Mouse (Mus musculus) embryonic stem cell, embryonic (primary cell): ENCODE data around the gene Wdr54.

Source experiments
- CTCF ChIA-PET, 4 experiments: fragments of 300-600 bp in 2 of 4; fragments of 350-600 bp in 2 of 4; sonication (Branson Sonifier 250); formaldehyde crosslinking; loops; one replicate each; lab custom pipeline; 2022; ENCODE audit warnings: inconsistent platforms in 2 of 4; lab: Charles Lee
- POLR2A ChIA-PET, 4 experiments: fragments of 300-600 bp in 2 of 4; fragments of 350-600 bp in 2 of 4; sonication (Branson Sonifier 250); formaldehyde crosslinking; loops; one replicate each; lab custom pipeline; 2022; ENCODE audit warnings: antibody characterized with exemption in 4 of 4, inconsistent platforms in 1 of 4; lab: Charles Lee

Gene Wdr54

DNA sequence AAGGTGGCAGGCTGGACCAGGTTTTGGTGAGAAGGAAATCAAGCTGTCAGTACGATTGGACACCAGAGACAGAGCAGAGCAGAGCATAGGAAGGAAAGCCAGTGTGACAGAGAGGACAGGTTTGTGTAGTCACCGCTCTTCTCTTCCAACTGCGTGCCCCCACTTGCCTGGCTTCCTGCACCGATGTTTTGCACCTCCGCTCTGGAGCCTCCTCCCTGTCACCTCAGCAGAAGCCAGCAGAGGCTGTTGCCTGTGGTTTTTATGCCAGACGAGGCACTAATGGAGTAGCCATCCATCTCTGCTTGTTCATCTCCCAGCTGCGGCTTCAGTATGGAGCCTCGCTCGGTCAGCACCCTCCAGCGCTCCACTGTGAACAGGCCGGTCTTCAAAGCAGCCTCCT lies 13.3 kb downstream of the Wdr54 start:
- CTCF ChIA-PET, result interaction anchor here in 3 of 4 experiments (0.6 to 1.8 kb wide), 11 partner anchors 9 to 225 kb away, joined by 3 to 9 read pairs (median 4); partner anchors contain the start of genes 1700003E16Rik (in 1 of the 3), Ccdc142 (in 1 of the 3), Gm42688 (in 1 of the 3) and Wbp1 (in 1 of the 3)
- POLR2A ChIA-PET, result interaction anchor here (0.5 to 4.8 kb wide), 35 partner anchors 8 to 340 kb away, joined by 3 to 26 read pairs (median 4); partner anchors contain the start of genes Wbp1 (in 3 of the 4), 1700003E16Rik (in 2 of the 4), Ccdc142 (in 2 of the 4) and Gm42688 (in 2 of the 4)

DNA sequence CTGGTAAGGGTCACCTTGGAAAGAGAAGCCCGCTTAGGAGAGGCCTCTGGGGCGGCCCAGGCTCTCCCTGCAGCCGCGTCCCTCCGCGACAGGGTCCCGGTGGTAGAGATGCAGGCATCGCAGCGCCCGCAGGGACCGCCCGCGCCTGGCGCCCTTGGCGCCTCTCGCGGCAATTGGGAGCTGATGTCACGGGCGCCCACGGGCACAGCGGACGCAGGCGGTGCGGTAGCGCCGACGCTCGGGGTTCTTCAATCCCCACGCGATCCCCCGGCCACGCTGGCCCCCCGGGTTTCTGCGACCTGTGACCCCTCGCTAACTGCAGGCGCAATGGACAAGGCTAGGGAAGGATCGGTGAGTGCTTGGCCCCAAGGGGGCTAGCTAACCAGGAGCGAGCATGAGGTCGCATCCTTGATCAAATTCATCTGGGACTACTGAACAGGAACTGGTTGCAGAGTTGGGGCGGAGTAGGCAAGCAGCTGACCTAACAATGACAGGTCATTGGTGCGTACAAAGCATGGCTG lies 13.9 kb downstream of the Wdr54 start:
- ChIA-PET POLR2A (interaction anchor here (0.5 to 3.4 kb wide), 32 partner anchors 9 to 268 kb away, joined by 3 to 26 read pairs (median 4); partner anchors contain the start of genes 1700003E16Rik (in 2 of the 4), Ccdc142 (in 2 of the 4), Gm42688 (in 2 of the 4) and Ino80b (in 2 of the 4)), CTCF (interaction anchor here (0.5 to 1.8 kb wide), 10 partner anchors 10 to 315 kb away, joined by 3 to 9 read pairs (median 4); partner anchors contain the start of genes 1700003E16Rik (in 1 of the 4), Ccdc142 (in 1 of the 4), Gm42688 (in 1 of the 4) and Wbp1 (in 1 of the 4))

DNA sequence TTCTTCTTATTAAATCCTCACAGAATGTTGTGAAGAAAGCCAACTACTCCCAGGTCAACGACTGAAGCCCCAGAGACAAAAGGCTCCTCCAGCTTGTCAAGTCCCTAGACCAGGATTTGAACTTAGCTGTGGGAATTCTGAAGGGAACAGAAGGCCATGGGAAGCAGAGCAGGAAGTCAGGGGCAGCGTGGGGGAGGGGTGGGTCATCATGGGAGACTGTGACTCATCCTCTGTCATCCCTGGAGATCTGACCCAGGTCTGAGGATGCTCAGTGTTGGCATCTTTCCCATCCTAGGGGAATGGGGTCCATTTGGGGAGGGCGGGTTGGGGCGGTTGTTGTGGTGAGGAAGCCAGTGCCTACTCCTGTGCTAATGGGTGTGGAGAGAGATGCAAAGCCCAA lies 14.6 kb downstream of the Wdr54 start:
- ChIA-PET POLR2A (interaction anchor here (0.7 to 3.4 kb wide), 19 partner anchors 11 to 1014 kb away, joined by 3 to 26 read pairs (median 4); partner anchors contain the start of genes 1700003E16Rik (in 2 of the 4), Ccdc142 (in 2 of the 4), Gm42688 (in 2 of the 4) and Wbp1 (in 2 of the 4)), CTCF (interaction anchor here (0.5 to 1.8 kb wide), 7 partner anchors 9 to 316 kb away, joined by 3 to 14 read pairs (median 5); partner anchors contain the start of gene Wbp1 (in 1 of the 4))

DNA sequence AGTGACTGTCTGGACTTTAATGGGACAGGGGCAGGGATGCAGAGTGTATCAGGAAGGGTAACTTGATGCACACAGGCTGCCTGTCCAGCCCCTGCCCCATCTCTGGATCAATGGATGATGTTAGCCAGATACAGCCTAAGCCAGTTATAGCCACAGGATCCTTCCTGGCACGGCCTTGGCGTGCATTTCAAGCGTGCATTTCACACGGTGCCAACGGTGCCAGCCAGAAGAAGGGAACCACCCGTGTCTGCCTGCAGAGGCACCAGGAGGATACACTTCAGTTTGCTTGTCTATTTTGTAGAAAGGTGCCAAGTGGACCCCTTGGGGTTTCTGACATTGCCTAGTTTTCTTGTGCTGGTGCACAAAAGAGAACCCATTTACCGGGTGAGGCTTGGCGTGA lies 16.2 kb downstream of the Wdr54 start:
- POLR2A ChIA-PET, result interaction anchor here in 1 of 4 experiments (0.6 kb wide), 1 partner anchor 86 kb away, joined by 3 read pairs; the partner anchor contains the start of gene Aup1

DNA sequence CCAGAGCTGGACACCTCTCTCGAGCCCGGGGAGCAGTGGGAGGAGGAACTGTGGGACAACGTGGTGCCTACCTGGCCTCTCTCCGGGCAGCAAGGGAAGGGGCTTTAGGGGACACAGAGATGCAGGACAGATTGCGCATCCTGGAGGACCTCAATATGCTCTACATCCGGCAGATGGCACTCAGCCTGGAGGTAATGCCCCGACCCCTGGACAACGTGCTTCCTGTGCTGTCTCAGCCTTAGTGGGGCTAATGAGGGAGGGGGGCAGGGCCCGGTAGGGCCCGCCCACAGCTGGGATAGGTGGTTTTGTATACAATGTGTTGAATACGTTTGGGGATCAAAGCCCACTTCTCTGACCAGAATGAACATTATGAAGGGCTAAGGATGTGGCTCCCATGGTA lies 18.1 kb downstream of the Wdr54 start:
- CTCF ChIA-PET, result interaction anchor here in 1 of 4 experiments (0.9 to 2.1 kb wide), 4 partner anchors 11 to 127 kb away, joined by 3 to 8 read pairs (median 6); partner anchors contain the start of genes Ccdc142 and Gm42688
- POLR2A ChIA-PET, result interaction anchor here in 3 of 4 experiments (0.6 to 8.4 kb wide), 11 partner anchors 8 to 176 kb away, joined by 3 to 75 read pairs (median 3); partner anchors contain the start of genes 1700003E16Rik (in 2 of the 3), Wbp1 (in 2 of the 3), Wdr54 (in 2 of the 3) and Ccdc142 (in 1 of the 3)

More for the DNA sequence above, 16.2 kb downstream of the Wdr54 start:
- CTCF ChIA-PET, result no interaction called here

DNA sequence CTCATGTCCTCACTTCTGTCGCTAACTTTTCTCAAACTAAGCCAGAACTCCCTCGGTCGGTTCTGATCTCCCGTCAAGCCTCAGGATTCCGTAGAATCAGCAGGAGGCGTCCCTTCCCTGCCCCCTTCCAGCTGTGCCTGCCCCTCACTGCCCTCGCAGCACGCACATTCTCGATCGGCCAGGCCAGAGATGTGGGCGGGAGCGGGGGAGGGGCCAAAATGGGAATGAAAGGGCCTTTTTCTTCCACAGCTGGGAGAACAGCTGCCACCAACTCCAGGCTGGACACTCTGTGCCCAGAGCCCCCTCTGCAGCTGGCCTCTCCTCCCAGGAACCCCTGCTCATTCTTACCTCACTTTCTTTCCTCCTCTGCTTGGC lies 18.6 kb downstream of the Wdr54 start:
- ChIA-PET CTCF (interaction anchor here (0.5 to 2.1 kb wide), 11 partner anchors 10 to 202 kb away, joined by 3 to 8 read pairs (median 3); partner anchors contain the start of genes 1700003E16Rik (in 1 of the 4), Ccdc142 (in 1 of the 4), Gm42688 (in 1 of the 4) and Wdr54 (in 1 of the 4)), POLR2A (interaction anchor here (0.6 to 8.4 kb wide), 17 partner anchors 8 to 189 kb away, joined by 3 to 75 read pairs (median 3); partner anchors contain the start of genes Wbp1 (in 2 of the 4), 1700003E16Rik (in 1 of the 4), Ccdc142 (in 1 of the 4) and Dctn1 (in 1 of the 4))

DNA sequence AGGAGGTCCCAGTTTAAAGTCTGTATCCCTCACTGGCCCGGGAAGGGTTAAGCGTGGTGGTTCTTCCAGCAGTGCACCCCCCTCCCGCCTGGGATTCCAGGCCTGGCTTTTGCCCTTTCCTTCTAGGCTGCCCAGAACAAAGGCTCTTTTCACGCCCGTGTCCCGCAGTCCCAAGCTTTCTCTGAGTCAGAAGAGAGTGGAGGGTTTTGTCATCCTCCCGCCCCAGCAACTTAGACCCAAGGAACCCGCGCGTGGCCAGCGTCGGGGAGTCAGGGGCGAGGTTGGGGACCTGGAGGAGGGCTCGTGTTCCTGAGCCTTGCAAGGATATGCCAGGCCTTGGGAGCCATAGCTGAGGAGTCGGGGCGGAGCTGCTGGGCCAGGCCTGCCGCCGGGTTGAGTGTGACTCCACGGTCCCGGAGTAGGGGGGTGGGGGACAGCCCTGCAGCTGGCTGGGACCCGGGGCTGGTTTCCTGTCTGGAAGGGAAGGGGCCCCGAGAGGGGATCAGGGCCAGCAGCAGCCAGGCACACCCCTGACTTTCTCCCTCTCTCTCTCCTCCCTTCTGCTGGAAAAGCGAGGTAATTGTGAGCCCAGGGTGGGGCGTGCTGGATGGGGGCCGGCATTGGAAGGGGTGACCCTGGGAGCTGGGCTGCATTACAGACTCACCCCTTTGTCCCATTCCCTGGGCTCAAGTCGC lies 19.2 kb downstream of the Wdr54 start:
- POLR2A ChIA-PET, result interaction anchor here (0.6 to 8.4 kb wide), 20 partner anchors 9 to 189 kb away, joined by 3 to 75 read pairs (median 3); partner anchors contain the start of genes Wbp1 (in 3 of the 4), 1700003E16Rik (in 1 of the 4), Ccdc142 (in 1 of the 4) and Dctn1 (in 1 of the 4)
- CTCF ChIA-PET, result interaction anchor here (0.5 to 2.1 kb wide), 11 partner anchors 10 to 201 kb away, joined by 3 to 8 read pairs (median 3); partner anchors contain the start of genes 1700003E16Rik (in 1 of the 4), Ccdc142 (in 1 of the 4), Gm42688 (in 1 of the 4) and Wdr54 (in 1 of the 4)

DNA sequence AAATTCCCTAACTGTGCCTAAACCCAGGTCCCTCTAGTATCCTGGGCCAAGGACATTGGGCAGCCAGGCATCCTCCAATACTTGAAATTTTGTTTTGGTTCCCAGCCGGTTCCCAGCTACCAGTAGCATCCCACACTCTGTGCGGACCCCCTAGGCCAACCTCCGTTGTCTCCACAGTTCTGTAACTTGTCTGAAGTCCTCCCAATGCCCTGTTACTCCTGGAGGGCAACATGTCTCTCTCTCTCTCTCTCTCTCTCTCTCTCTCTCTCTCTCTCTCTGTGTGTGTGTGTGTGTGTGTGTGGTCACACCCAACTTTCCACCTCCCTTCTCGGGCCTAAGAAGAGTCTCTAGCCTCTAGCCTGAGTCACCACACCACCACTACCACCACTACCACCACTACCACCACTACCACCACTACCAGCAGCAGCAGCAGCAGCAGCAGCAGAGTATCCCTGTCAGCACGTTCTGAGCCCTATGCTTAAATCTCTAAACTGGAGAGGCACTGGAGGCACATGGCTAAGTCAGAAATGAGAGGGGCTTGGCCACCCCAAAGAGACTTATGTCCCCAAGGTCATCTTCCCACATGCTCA lies 19.8 kb downstream of the Wdr54 start:
- ChIA-PET CTCF (interaction anchor here in 1 of 4 experiments (1.2 to 2.1 kb wide), 4 partner anchors 10 to 140 kb away, joined by 3 to 8 read pairs (median 6); no protein-coding TSS in a partner anchor), POLR2A (interaction anchor here (0.6 to 8.4 kb wide), 20 partner anchors 9 to 190 kb away, joined by 3 to 75 read pairs (median 4); partner anchors contain the start of genes Wbp1 (in 3 of the 4), Ccdc142 (in 1 of the 4), Dctn1 (in 1 of the 4) and Gm42688 (in 1 of the 4))

DNA sequence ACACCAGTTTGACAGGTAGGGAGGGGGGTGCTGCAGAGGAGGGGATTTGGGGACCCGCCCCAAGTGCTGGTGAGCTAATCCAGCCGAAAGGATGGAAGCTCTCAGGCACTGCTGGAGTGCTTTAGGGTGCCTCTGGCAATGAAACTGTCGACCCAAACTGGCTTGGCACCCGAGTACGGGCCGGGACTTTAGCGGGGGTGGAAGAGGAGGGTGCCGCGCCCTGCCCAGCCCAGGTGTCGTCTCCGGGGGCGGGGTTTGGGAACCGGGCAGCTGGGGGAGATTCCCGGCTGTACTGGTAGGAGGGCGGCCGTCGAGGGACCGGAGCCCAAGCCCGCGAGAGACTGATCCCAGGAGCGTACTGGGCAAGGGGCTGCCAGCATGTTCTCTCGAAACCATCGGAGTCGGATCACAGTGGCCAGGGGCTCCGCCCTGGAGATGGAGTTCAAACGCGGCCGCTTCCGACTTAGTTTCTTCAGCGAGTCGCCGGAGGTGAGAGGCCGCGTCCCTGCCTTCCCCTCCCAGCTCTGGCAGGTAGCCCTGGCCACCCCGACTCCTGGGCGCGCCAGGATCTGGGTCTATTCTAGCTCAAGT lies 20.5 kb downstream of the Wdr54 start:
- POLR2A ChIA-PET, result interaction anchor here (0.6 to 8.4 kb wide), 29 partner anchors 9 to 144 kb away, joined by 3 to 75 read pairs (median 3); partner anchors contain the start of genes Wbp1 (in 4 of the 4), Ccdc142 (in 1 of the 4), Dok1 (in 1 of the 4) and Gm42688 (in 1 of the 4)

DNA sequence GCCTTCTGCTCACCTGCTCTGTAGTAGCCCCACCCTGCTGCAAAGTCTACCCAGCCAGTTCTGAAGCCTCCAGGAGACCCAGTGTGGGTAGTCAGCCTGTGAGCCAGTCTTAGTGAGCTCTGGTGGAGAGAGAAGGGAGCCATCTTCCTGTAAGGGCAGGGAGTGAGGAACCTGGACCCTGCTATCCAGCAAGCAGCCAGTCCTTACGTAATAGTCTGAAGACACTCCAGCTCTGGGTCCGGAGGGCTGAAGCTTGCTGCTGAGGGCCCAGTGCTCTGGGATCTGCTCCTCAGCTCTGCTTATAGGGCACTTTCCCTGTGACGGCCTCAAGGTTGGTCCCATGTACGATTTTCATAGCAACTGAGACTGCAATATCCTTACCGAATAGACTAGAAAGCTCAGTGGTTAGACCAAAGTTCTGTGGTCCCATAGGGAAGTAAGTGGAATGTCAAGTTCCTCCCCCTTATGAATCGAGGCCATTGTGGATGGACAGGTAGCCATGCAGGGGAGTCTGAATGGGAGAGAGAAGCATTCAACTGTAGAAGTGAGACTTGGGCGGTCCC lies 21.2 kb downstream of the Wdr54 start, which contains the start of gene Rtkn:
Gene Rtkn (plus strand): TSS at position 513 of the 563 bp plus-strand sequence.
- ChIA-PET CTCF (interaction anchor here in 3 of 4 experiments (0.5 to 1.4 kb wide), 11 partner anchors 9 to 144 kb away, joined by 3 to 8 read pairs (median 4); partner anchors contain the start of genes Ccdc142 (in 1 of the 3), Gm42688 (in 1 of the 3) and Ino80b (in 1 of the 3)), POLR2A (interaction anchor here (0.5 to 8.4 kb wide), 28 partner anchors 9 to 182 kb away, joined by 3 to 75 read pairs (median 4); partner anchors contain the start of genes Wbp1 (in 4 of the 4), Ccdc142 (in 1 of the 4), Dok1 (in 1 of the 4) and Gm42688 (in 1 of the 4))

More for the DNA sequence above, 20.5 kb downstream of the Wdr54 start:
- CTCF ChIA-PET, result interaction anchor here in 3 of 4 experiments (0.5 to 1.4 kb wide), 10 partner anchors 9 to 143 kb away, joined by 3 to 8 read pairs (median 4); partner anchors contain the start of genes Ccdc142 (in 1 of the 3), Gm42688 (in 1 of the 3) and Ino80b (in 1 of the 3)

DNA sequence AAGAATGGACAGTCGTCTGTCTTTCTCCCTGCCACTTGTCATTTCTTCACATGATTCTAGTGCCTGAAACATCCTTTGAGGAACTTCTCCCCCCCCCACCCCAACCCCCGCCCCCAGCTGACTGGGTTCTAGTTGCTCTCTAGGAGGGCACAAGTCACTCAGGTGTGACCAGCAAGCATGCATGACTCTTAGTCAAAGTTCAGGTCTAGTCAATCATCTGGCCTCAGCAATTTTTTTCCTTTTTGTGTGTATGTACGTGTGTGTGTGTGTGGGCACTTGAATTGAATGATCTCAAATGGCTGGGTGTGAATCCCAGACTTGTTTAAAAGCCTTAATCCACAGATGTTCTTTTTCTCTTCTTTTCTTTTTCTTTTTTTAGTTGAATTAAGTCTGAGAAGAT lies 22.0 kb downstream of the Wdr54 start:
- ChIA-PET CTCF (interaction anchor here in 1 of 4 experiments (1.0 kb wide), 1 partner anchor 25 kb away, joined by 7 read pairs; no protein-coding TSS in a partner anchor), POLR2A (interaction anchor here in 2 of 4 experiments (0.5 to 8.4 kb wide), 7 partner anchors 8 to 183 kb away, joined by 3 to 75 read pairs (median 4); partner anchors contain the start of gene Wbp1 (in 2 of the 2))

DNA sequence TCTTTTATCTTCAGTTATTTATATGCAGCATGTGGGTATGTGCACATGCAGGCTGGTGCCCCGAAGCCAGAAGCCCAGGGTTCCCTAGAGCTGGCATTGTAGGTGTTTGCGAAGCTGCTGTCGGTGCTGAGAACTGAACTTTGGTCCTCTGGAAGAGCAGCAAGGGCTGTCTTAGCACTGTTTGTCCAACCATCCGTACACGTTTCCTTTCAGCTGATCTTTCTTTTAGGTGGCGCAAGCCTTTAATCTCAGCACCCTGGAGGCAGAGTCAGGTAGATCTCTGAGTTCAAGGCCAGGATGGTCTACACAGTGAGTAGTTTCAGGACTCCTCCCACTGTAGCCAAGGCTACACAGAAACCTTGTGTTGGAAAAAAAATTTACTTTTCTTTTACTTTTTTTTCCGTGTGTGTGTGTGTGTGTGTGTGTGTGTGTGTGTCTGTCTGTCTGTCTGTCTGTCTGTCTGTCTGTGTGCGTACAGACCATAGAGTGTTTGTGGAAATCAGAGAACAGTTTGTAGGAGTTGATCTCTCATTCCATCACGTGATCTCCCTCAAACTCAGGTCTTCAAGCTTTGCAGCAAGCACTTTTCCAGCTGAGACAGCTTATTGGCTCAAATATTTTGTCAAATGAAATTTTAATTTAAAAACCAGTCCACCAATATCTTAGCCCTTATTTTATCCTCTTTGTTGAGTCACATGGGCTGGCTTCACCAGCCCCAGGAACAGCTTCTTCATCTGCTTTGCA lies 23.8 kb downstream of the Wdr54 start:
- CTCF ChIA-PET, result interaction anchor here (0.6 to 1.2 kb wide), 9 partner anchors 9 to 467 kb away, joined by 3 to 14 read pairs (median 5); partner anchors contain the start of genes Mob1a (in 1 of the 4), Mthfd2 (in 1 of the 4) and Wbp1 (in 1 of the 4)
- POLR2A ChIA-PET, result interaction anchor here in 3 of 4 experiments (0.6 to 8.4 kb wide), 16 partner anchors 10 to 185 kb away, joined by 3 to 75 read pairs (median 3); partner anchors contain the start of genes Wbp1 (in 2 of the 3), 1700003E16Rik (in 1 of the 3), Ccdc142 (in 1 of the 3) and Gm42688 (in 1 of the 3)

DNA sequence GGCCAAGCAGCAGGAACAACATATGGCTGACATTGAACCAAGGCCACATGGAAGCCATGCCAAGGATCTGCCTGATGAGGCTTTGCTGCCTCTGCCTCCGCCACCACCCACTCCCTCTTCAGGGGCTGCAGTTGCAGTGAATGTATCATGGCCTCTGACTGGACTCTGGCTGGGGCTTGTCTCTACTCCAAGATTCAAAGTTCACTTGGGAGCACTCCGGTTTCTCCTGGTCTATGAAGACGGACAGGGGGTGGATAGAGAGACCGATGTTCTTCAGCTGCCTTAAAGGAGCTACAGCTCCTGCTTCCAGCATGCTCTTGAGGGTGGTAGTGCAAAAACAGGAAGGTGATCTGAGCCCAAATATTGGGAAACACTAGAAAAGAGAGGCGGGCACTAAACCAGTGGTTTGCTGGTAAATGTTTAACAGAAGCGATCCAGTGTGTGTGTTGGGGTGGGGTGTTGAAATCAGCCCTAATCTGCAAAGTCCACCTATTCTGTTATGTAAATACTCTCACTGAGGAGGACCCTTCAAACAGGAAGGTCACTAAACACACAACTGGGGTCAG lies 24.6 kb downstream of the Wdr54 start:
- ChIA-PET CTCF (interaction anchor here in 1 of 4 experiments (1.2 kb wide), 1 partner anchor 10 kb away, joined by 14 read pairs; no protein-coding TSS in a partner anchor), POLR2A (interaction anchor here in 2 of 4 experiments (0.6 to 8.4 kb wide), 7 partner anchors 10 to 94 kb away, joined by 3 to 75 read pairs (median 3); partner anchors contain the start of gene Wbp1 (in 2 of the 2))

DNA sequence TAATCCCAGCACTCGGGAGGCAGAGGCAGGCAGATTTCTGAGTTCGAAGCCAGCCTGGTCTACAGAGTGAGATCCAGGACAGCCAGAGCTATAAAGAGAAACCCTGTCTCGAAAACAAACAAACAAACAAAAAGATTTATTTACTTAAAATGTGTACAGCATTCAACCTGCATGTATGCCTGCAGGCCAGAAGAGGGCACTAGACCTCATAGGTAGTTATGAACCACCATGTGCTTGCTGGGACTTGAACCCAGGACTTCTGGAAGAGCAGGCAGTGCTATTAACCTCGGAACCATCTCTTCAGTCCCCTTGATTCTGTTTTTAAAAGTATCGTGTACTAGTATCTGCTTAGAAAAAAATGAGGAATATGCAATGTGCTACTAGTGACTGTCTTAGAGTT lies 28.8 kb downstream of the Wdr54 start:
- POLR2A ChIA-PET, result interaction anchor here in 2 of 4 experiments (0.8 to 2.2 kb wide), 9 partner anchors 9 to 413 kb away, joined by 3 to 13 read pairs (median 3); partner anchors contain the start of genes Dctn1 (in 1 of the 2) and Rtkn (in 1 of the 2)
- CTCF ChIA-PET, result interaction anchor here (0.6 to 2.4 kb wide), 21 partner anchors 8 to 441 kb away, joined by 3 to 8 read pairs (median 4); partner anchors contain the start of genes 1700003E16Rik (in 2 of the 4), Dctn1 (in 2 of the 4), Wdr54 (in 2 of the 4) and Rtkn (in 1 of the 4)
